Mouse (Mus musculus) kidney, postnatal 36 days (tissue): Measurements from ENCODE around the gene Rab11b.

Experiments
- DNase-seq, 2 experiments: peaks; one replicate each; pipeline ENCODE4 v3.0.0; 2021 to 2022; ENCODE audit warnings: mixed read lengths in 2 of 2

The Rab11b gene

GRCm38 (mm10) chr17:33717246-33717645 is 43.1 kb downstream of the Rab11b start:
- no peak for DNase-seq

GRCm38 (mm10) chr17:33714779-33715178 is 45.6 kb downstream of the Rab11b start:
- DNase-seq = no peak

- DNase-seq = no peak
These were observed 47.1 kb downstream of the Rab11b start for GRCm38 (mm10) chr17:33713271-33713670.

GRCm38 (mm10) chr17:33709834-33710233 is 50.5 kb downstream of the Rab11b start:
- no peak for DNase-seq

- no peak for DNase-seq
These were observed 57.2 kb downstream of the Rab11b start for GRCm38 (mm10) chr17:33703091-33703490.

GRCm38 (mm10) chr17:33702178-33702577 is 58.2 kb downstream of the Rab11b start:
- DNase-seq = no peak

GRCm38 (mm10) chr17:33695471-33695870 is 64.9 kb downstream of the Rab11b start:
- DNase-seq = no peak
